Mouse (Mus musculus) midbrain, embryonic 14.5 days (tissue): ENCODE data around the gene Fam136a. TPM values are rescaled to one million over a fixed set of nuclear protein-coding genes. Genes with fewer than 3 reads are reported as not detected.

Source experiments
- ATAC-seq: fragments of 200-750 bp; cut with Nextera tagmentation; 2 replicates; pipeline ENCODE4 v1.8.0; 2017; ENCODE audit warnings: moderate number of reproducible peaks, moderate library complexity; ENCODE audit not compliant: low FRiP score, low TSS enrichment
- DNase-seq: peaks from one replicate; pipeline ENCODE4 v3.0.0-alpha.2; 2015
- H3K27ac ChIP-seq: fragments of 300-500 bp; sonication (generic); replicated peaks from 2 replicates; pipeline ENCODE4 v1.5.1; 2014; ENCODE audit warnings: mild to moderate bottlenecking, low read depth, low read length, moderate library complexity
- H3K27me3 ChIP-seq: fragments of 300-500 bp; sonication (generic); 2 replicates; pipeline ENCODE4 v1.6.1; 2014; ENCODE audit warnings: low read length, control low read depth, mixed read lengths; ENCODE audit not compliant: control insufficient read depth, insufficient read depth
- H3K36me3 ChIP-seq: fragments of 300-500 bp; sonication (generic); 2 replicates; pipeline ENCODE4 v1.6.1; 2014; ENCODE audit warnings: low read length, control low read depth; ENCODE audit not compliant: control insufficient read depth, insufficient read depth
- H3K4me1 ChIP-seq: fragments of 300-500 bp; sonication (generic); 2 replicates; pipeline ENCODE4 v1.6.1; 2014; ENCODE audit warnings: mild to moderate bottlenecking, antibody characterized with exemption, low read length, control low read depth; ENCODE audit not compliant: control insufficient read depth, insufficient read depth
- H3K4me2 ChIP-seq: fragments of 300-500 bp; sonication (generic); 2 replicates; pipeline ENCODE4 v1.6.1; 2014; ENCODE audit warnings: mild to moderate bottlenecking, low read length, moderate library complexity
- H3K4me3 ChIP-seq: fragments of 300-500 bp; sonication (generic); replicated peaks from 2 replicates; pipeline ENCODE4 v1.5.1; 2014; ENCODE audit warnings: low read depth, low read length
- H3K9ac ChIP-seq: fragments of 300-500 bp; sonication (generic); replicated peaks from 2 replicates; pipeline ENCODE4 v1.6.1; 2014; ENCODE audit warnings: mild to moderate bottlenecking, low read length, moderate library complexity
- H3K9me3 ChIP-seq: fragments of 300-500 bp; sonication (generic); 2 replicates; pipeline ENCODE4 v1.6.1; 2016; ENCODE audit warnings: low read length, control low read depth, mixed read lengths; ENCODE audit not compliant: control insufficient read depth
- WGBS: fragments of 180-500 bp; shearing (Covaris S2); extraction: QIAGEN DNeasy Blood & Tissue Kit; methylation state at CpG from one replicate; pipeline ENCODE4 v1.1.7; 2014; 5-methylcytosine and 5-hydroxymethylcytosine counted together
- polyA plus RNA-seq: library from polyadenylated mRNA; unstranded; fragments of >200 nt; fragmentation: Nextera tagmentation; extraction: Ambion mirVana; gene quantifications from 2 replicates; pipeline ENCODE4 v1.2.1, GENCODE M21; 2014

Fam136a gene
- polyA plus RNA-seq, 1 experiment from 2014 or later, result 130 TPM

DNA sequence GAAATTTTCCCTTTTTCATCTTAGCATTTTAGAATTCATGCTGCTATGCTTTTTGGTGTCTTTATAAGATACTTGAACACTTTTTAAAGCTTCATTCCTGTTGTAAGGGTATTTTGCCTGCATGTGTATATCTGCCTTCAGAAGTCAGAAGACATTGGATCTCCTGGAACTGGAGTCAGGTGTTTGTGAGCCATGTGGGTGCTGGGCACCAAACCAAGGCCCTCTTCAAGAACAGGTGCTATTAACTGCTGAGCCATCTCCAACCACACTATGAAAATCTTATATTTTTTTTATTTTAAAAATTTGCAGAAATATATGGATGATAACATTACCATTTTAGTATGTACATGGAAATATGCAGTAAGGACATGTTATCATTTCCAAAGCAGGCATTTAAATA, 40.9 kb downstream of the Fam136a start:
- Histone ChIP-seq H3K4me2 (peak overlapping the region; percentile 89), H3K4me1 (peaks cover 15% of the 10 kb centered on the region), H3K9ac (no peak overlapping the region), H3K27ac (no peak overlapping the region), H3K27me3 (no peaks in the 10 kb centered on the region), H3K36me3 (peaks cover 11% of the 10 kb centered on the region), H3K9me3 (no peaks in the 10 kb centered on the region), H3K4me3 (peak overlapping the region; percentile 85)
- DNase-seq (no peak), ATAC-seq (no peak)

GRCm38 (mm10) chr6:86418711-86419110, 53.3 kb downstream of the Fam136a start:
- WGBS, result 94% methylated on average over 6 of the region's 6 CpGs
- H3K27me3 ChIP-seq, result no peaks in the 10 kb centered on the region
- no peak overlapping the region for H3K27ac ChIP-seq
- H3K4me1 ChIP-seq, result no peaks in the 10 kb centered on the region
- DNase-seq (no peak), ATAC-seq (no peak)
- H3K36me3 ChIP-seq, result peaks cover 87% of the 10 kb centered on the region
- H3K9ac ChIP-seq, result no peak overlapping the region
- H3K9me3 ChIP-seq, result no peaks in the 10 kb centered on the region
- H3K4me2 ChIP-seq, result no peak overlapping the region
- no peak overlapping the region for H3K4me3 ChIP-seq

GRCm38 (mm10) chr6:86419239-86419638, 53.8 kb downstream of the Fam136a start:
- WGBS, result 91% methylated on average over 3 of the region's 3 CpGs
- DNase-seq, result no peak
- H3K4me3 ChIP-seq, result no peak overlapping the region
- no peaks in the 10 kb centered on the region for H3K27me3 ChIP-seq
- no peak for ATAC-seq
- no peak overlapping the region for H3K27ac ChIP-seq
- H3K4me1 ChIP-seq, result no peaks in the 10 kb centered on the region
- no peak overlapping the region for H3K4me2 ChIP-seq
- peaks cover 85% of the 10 kb centered on the region for H3K36me3 ChIP-seq
- H3K9ac ChIP-seq, result no peak overlapping the region
- H3K9me3 ChIP-seq, result no peaks in the 10 kb centered on the region

Other genes starting within 250 kb of the Fam136a start
- 8.6 and 9.7 TPM in 2 replicates for gene Tgfa, start 170.4 kb upstream of the Fam136a start, polyA plus RNA-seq
- 480 and 559 TPM in 2 replicates for gene Snrpg, start 5.7 kb downstream of the Fam136a start, polyA plus RNA-seq
- 68.7 and 109 TPM in 2 replicates for gene Pcyox1, start 31.5 kb downstream of the Fam136a start, polyA plus RNA-seq
- gene Tia1, start 38.6 kb downstream of the Fam136a start, polyA plus RNA-seq, result 317 and 387 TPM in 2 replicates
- gene Gm44790, start 61.0 kb downstream of the Fam136a start, polyA plus RNA-seq, result not detected in 2 replicates
- 22.8 and 25.5 TPM in 2 replicates for gene C87436, start 72.7 kb downstream of the Fam136a start, polyA plus RNA-seq
- gene Pcbp1, start 160.7 kb downstream of the Fam136a start, polyA plus RNA-seq, result 289 and 325 TPM in 2 replicates